8 mouse cellular contexts compared by ENCODE assay signal in genomic region chr10:8801139-8801613, GRCm38 (mm10).
A peak's percentile ranks its signal among the peaks of the same experiment; 100 is the strongest.
DNase-seq lines count a peak whose midpoint lies in the region; ATAC-seq and TF ChIP-seq lines count a peak whose summit lies in the region.

No protein-coding gene starts in this region.

- peak; percentile 92 for DNase-seq in ES-E14 (ENCODE audit: low read depth, low spot score)
- peak; percentile 25 for DNase-seq in cerebellum, adult 11-12 months
- peak; percentile 61 to 67 for DNase-seq in frontal cortex, postnatal 10 days (ENCODE audit: low spot score in 2 of 2)
- peak; percentile 75 to 77 for DNase-seq in left cerebral cortex, postnatal 10 days (ENCODE audit: extremely low spot score in 1 of 2, low spot score in 2 of 2)
- DNase-seq in spleen, postnatal 14 days (ENCODE audit: low spot score in 2 of 2): no peak
- no peak for DNase-seq in thymus, postnatal 25 days

- peak overlapping the region; percentile 41; the same call in 1 of the 2 replicates for H3K27ac ChIP-seq in ES-E14 (ENCODE audit: insufficient read depth, low read depth, low read length, poor library complexity, severe bottlenecking)
- peak overlapping the region; percentile 25; the same call in 1 of the 2 replicates for H3K27ac ChIP-seq in olfactory bulb, adult 2 months (ENCODE audit: insufficient read depth, low read depth, low read length)

- 15% methylated on average over 14 of the region's 14 CpGs for WGBS in olfactory bulb, adult 2 months

- no peaks in the 10 kb centered on the region for H3K9me3 ChIP-seq in ES-E14 (ENCODE audit: control insufficient read depth, insufficient read depth, low read depth, low read length)

- TF ChIP-seq CTCF in olfactory bulb, adult 2 months (IDR thresholded peaks at IDR 0.05; ENCODE audit: insufficient read depth, low read depth, low read length): no peak

- intact Hi-C loops in left cerebral cortex, postnatal 10 days (cut with DNase I): no loop called here

- H3K36me3 ChIP-seq in ES-E14 (ENCODE audit: control insufficient read depth, insufficient read depth, low read length, poor library complexity, severe bottlenecking): peaks cover 3% of the 10 kb centered on the region; the same call in 1 of the 2 replicates

- TF ChIP-seq POLR2A in olfactory bulb, adult 2 months (IDR thresholded peaks at IDR 0.05; ENCODE audit: insufficient read depth, low read depth, low read length): no peak

- peak overlapping the region; percentile 19 to 31; a peak in 2 of 4 replicates for H3K4me3 ChIP-seq in ES-E14 (ENCODE audit: insufficient read depth in 1 of 2, low read depth in 1 of 2, low read length in 2 of 2, poor library complexity in 1 of 2, severe bottlenecking in 1 of 2)
- H3K4me3 ChIP-seq in olfactory bulb, adult 2 months (ENCODE audit: insufficient read depth, low read depth, low read length): peak overlapping the region; percentile 30

- peaks cover 2 to 6% of the 10 kb centered on the region in 2 experiments; a peak in 1 of 4 replicates for H3K4me1 ChIP-seq in ES-E14 (ENCODE audit: control insufficient read depth in 2 of 2, insufficient read depth in 2 of 2, low read length in 2 of 2, poor library complexity in 1 of 2)
- peaks cover 17% of the 10 kb centered on the region for H3K4me1 ChIP-seq in olfactory bulb, adult 2 months (ENCODE audit: control insufficient read depth, insufficient read depth, low read length)

- H3K9ac ChIP-seq in ES-E14 (ENCODE audit: insufficient read depth, low read depth, low read length, poor library complexity, severe bottlenecking): no peak overlapping the region

- ATAC-seq in inflammation-experienced regulatory T-cells, adult 6 months: no peak

- in situ Hi-C loops in ES-E14 (cut with MboI; ENCODE audit: low sequenced_read_pairs in 2 of 2, unreplicated experiment in 2 of 2): no loop called here

TF ChIP-seq in ES-E14, 5 proteins besides CTCF, POLR2A, EP300 and RAD21:
- TF ChIP-seq MAFK (IDR thresholded peaks at IDR 0.05; ENCODE audit: insufficient read depth, low read depth, low read length): no peak
- no peak for TF ChIP-seq HCFC1 (IDR thresholded peaks at IDR 0.05; ENCODE audit: borderline replicate concordance, insufficient read depth, low read length)
- TF ChIP-seq ZC3H11A (IDR thresholded peaks at IDR 0.05; ENCODE audit: borderline replicate concordance, low read depth, low read length): no peak
- TF ChIP-seq CHD2 (IDR thresholded peaks at IDR 0.05; ENCODE audit: low read depth, low read length): no peak
- no peak for TF ChIP-seq ZNF384 (IDR thresholded peaks at IDR 0.05; ENCODE audit: low read depth, low read length)

Comparison
In these comparisons a context has a peak if more than half of its experiments do, and no peak if none do; other contexts are left out.
1. DNase-seq: peak in ES-E14 (single experiment), cerebellum, adult 11-12 months (single experiment), frontal cortex, postnatal 10 days (2 of 2) and left cerebral cortex, postnatal 10 days (2 of 2); none in spleen, postnatal 14 days (0 of 2) and thymus, postnatal 25 days (single experiment).